Mouse (Mus musculus): Measurements from ENCODE around the gene Lamtor4. TPM values are rescaled to one million over a fixed set of nuclear protein-coding genes. Genes with fewer than 3 reads are reported as not detected.
"Not testable (repeated sequence)": the region's sequence is repeated elsewhere in the genome, so short reads cannot be mapped to it uniquely, and the experiment has no call there.

Lamtor4 gene
- polyA plus RNA-seq (2014; fragmentation: Nextera tagmentation; extraction: Ambion mirVana): 33.0 and 36.3 TPM in 2 replicates

DNA sequence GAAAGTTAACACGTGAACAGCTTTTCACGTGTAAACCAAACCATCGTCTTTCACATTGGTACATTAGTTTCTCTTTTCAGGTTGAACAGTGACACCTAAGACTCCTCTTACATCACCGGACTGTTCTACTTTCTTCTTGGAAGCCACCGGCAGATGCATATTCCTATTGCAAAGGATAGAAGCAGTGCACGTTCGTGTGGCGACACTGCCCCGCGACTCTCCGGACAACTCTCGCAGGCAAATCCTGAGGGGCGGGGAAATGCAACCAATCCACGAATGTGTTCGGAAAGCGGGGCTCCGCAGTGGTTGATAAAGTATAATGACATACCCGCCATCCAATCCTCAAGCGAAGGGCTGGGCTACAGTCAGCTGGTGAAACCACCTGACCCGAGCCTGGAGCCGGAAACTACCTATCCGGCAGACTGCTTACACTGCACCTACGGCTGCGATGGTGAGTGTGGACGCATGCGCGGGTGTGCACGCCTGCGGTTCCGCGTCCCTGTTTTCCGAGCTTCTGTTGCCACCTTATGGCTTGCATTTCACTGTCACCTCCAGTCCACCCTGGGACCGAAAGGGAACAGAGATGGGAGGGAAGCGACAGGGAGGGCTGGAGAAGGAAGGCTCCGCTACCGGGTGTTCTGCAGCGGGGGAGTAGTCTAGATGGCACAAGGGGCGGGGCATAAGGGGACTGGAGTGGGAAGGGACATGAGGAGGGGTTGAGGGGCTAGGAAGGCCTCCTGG lies at the start of gene Lamtor4:
Gene Lamtor4 (plus strand): TSS at position 130 of the 741 bp plus-strand sequence.
- ATAC-seq (ENCODE audit: insufficient number of reproducible peaks, low FRiP score, low TSS enrichment, low read depth) (peak; percentile 99), DNase-seq (ENCODE audit: low spot score) (peak; percentile 91)
- Histone ChIP-seq H3K4me2 (ENCODE audit: low read depth, severe bottlenecking) (peak within 1 kb of the TSS; percentile 62), H3K27me3 (ENCODE audit: control insufficient read depth, insufficient read depth, low read length) (no peaks in the 10 kb centered on the region), H3K27ac (replicated peaks; ENCODE audit: low read depth, low read length) (0 out of 2 replicates have a peak within 1 kb of the TSS, but pooled peaks have one; percentile 26), H3K4me3 (ENCODE audit: low read depth, low read length) (peak within 1 kb of the TSS; percentile 55), H3K9ac (ENCODE audit: low read length) (peak within 1 kb of the TSS; percentile 64), H3K4me1 (ENCODE audit: control insufficient read depth, insufficient read depth, low read length) (no peaks in the 10 kb centered on the region), H3K36me3 (ENCODE audit: control insufficient read depth, insufficient read depth, low read length) (peaks cover 14% of the 10 kb centered on the region), H3K9me3 (ENCODE audit: control insufficient read depth, low read length) (peaks cover 3% of the 10 kb centered on the region; the same call in 1 of the 2 replicates)
- under 1% methylated on average over 38 of the region's 38 CpGs for WGBS

DNA sequence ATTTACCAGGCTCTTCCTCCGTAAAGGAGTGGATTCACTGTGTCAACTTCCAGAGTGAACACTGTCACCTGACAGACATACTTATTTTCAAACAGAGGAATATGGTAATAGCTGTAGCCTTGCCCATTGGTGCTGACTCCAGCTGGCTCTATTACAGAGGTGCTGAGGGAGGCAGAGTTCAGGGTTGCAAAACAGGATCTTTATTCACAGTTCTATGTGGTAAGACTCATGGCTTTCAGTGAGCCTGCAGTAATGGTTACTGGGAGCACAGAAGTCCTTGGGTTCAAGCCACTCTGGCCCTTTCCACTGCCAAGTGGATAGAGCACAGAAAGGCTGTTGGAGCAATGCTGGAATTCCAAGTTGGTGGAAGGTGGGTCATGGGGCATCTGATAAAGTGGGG lies 48.0 kb upstream of the Lamtor4 start:
- Histone ChIP-seq H3K9ac (ENCODE audit: low read length) (no peak overlapping the region), H3K4me3 (ENCODE audit: low read depth, low read length) (no peak overlapping the region), H3K36me3 (ENCODE audit: control insufficient read depth, insufficient read depth, low read length) (no peaks in the 10 kb centered on the region), H3K4me2 (ENCODE audit: low read depth, severe bottlenecking) (no peak overlapping the region), H3K27ac (replicated peaks; ENCODE audit: low read depth, low read length) (no peak overlapping the region), H3K9me3 (ENCODE audit: control insufficient read depth, low read length) (no peaks in the 10 kb centered on the region; the same call in 1 of the 2 replicates), H3K4me1 (ENCODE audit: control insufficient read depth, insufficient read depth, low read length) (no peaks in the 10 kb centered on the region), H3K27me3 (ENCODE audit: control insufficient read depth, insufficient read depth, low read length) (no peaks in the 10 kb centered on the region)
- ATAC-seq (ENCODE audit: insufficient number of reproducible peaks, low FRiP score, low TSS enrichment, low read depth): no peak
- WGBS: 87% methylated on average over 1 of the region's 1 CpGs
- no peak for DNase-seq (ENCODE audit: low spot score)

DNA sequence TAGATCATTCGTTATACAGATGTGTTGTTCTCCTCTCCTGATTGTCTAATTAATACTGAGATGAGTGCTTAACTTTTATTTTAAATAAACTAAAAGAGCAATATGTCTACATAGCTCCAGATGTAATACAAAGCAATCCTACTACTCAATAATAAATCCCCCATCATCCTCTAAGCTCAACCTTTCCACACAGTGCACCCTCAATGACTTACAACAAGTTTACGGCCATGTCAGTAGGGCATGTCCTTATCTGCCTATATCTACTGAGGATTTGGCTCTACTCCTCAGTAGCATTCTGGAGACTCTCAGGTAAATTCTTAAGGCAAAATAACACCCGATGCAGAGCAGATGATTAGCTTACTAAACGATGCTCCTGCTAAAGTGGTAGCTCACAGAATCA lies 47.4 kb upstream of the Lamtor4 start:
- 80% methylated on average over 4 of the region's 4 CpGs for WGBS
- ATAC-seq (ENCODE audit: insufficient number of reproducible peaks, low FRiP score, low TSS enrichment, low read depth): no peak

DNA sequence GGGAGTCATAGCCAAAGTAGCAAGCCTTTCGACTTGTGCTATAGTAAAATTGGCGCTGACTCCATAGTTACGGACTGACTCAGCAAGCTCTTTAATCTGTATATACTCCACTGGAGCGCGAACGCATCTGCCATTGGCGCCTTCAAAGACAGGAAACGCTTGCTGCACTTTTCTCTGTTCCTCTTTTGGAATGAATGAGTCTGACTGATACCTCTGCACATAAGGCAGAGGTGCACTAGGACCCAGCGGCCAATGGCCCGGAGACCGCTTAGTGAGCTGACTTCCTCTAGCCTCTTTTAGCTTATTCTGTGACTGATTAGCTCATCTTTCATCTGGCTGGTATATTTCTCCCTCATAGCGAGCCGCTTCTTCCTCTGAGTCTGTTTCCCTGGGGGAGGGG lies 38.6 kb upstream of the Lamtor4 start:
- H3K27me3 ChIP-seq (ENCODE audit: control insufficient read depth, insufficient read depth, low read length); ATAC-seq (ENCODE audit: insufficient number of reproducible peaks, low FRiP score, low TSS enrichment, low read depth): not testable (repeated sequence)

More for the DNA sequence above, 47.4 kb upstream of the Lamtor4 start:
- H3K9me3 ChIP-seq (ENCODE audit: control insufficient read depth, low read length): no peaks in the 10 kb centered on the region; the same call in 1 of the 2 replicates
- H3K4me3 ChIP-seq (ENCODE audit: low read depth, low read length): no peak overlapping the region
- no peak overlapping the region for H3K27ac ChIP-seq (replicated peaks; ENCODE audit: low read depth, low read length)
- DNase-seq (ENCODE audit: low spot score): no peak
- H3K4me2 ChIP-seq (ENCODE audit: low read depth, severe bottlenecking): no peak overlapping the region
- H3K4me1 ChIP-seq (ENCODE audit: control insufficient read depth, insufficient read depth, low read length): no peaks in the 10 kb centered on the region
- no peaks in the 10 kb centered on the region for H3K27me3 ChIP-seq (ENCODE audit: control insufficient read depth, insufficient read depth, low read length)
- no peak overlapping the region for H3K9ac ChIP-seq (ENCODE audit: low read length)
- no peaks in the 10 kb centered on the region for H3K36me3 ChIP-seq (ENCODE audit: control insufficient read depth, insufficient read depth, low read length)

DNA sequence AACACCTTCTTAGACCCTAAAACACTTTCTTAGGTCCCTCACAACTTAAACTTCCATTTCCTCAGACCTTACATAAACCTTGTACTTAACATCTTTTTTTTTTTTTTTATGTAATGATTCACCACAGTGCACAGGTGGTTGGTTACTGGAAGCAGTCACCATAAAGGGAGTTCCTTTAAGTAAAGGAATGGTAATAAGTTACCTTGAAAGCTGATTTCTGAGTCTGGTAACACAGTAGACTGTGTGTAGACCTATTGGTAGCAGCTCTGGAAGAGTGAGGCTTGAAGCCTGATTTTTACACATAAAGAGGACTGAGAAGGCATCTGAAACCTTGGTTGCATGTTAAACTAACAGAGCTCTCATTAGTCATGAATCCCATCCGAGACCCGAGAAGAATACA lies 35.4 kb upstream of the Lamtor4 start:
- no peak for ATAC-seq (ENCODE audit: insufficient number of reproducible peaks, low FRiP score, low TSS enrichment, low read depth)

More for the DNA sequence above, 38.6 kb upstream of the Lamtor4 start:
- not testable (repeated sequence) for H3K4me2 ChIP-seq (ENCODE audit: low read depth, severe bottlenecking); H3K9me3 ChIP-seq (ENCODE audit: control insufficient read depth, low read length); H3K36me3 ChIP-seq (ENCODE audit: control insufficient read depth, insufficient read depth, low read length); H3K27ac ChIP-seq (replicated peaks; ENCODE audit: low read depth, low read length); H3K9ac ChIP-seq (ENCODE audit: low read length); H3K4me1 ChIP-seq (ENCODE audit: control insufficient read depth, insufficient read depth, low read length); DNase-seq (ENCODE audit: low spot score); H3K4me3 ChIP-seq (ENCODE audit: low read depth, low read length)
- WGBS: 92% methylated on average over 13 of the region's 13 CpGs

DNA sequence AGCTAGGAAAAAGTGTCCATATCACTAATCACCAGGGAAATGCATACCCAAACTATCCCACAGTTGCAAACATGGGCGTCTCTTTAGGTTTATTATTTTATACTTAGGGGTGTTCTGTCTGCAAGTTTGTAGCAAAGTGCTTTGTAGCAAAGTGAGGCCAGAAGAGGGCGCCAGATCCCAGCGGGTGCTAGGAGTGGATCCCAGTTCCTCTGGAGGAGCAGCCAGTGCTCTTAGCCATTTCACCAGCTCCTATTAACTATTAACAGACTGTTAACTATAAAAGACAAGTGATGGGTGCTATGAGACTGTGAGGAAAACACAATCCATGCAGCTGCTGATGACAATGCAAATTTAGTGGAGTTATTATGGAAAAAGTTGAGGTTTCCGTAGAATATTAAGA lies 33.2 kb upstream of the Lamtor4 start:
- Histone ChIP-seq H3K27me3 (ENCODE audit: control insufficient read depth, insufficient read depth, low read length) (no peaks in the 10 kb centered on the region), H3K4me3 (ENCODE audit: low read depth, low read length) (no peak overlapping the region), H3K27ac (replicated peaks; ENCODE audit: low read depth, low read length) (no peak overlapping the region), H3K36me3 (ENCODE audit: control insufficient read depth, insufficient read depth, low read length) (no peaks in the 10 kb centered on the region), H3K4me1 (ENCODE audit: control insufficient read depth, insufficient read depth, low read length) (no peaks in the 10 kb centered on the region), H3K4me2 (ENCODE audit: low read depth, severe bottlenecking) (no peak overlapping the region), H3K9ac (ENCODE audit: low read length) (no peak overlapping the region), H3K9me3 (ENCODE audit: control insufficient read depth, low read length) (no peaks in the 10 kb centered on the region)
- ATAC-seq (ENCODE audit: insufficient number of reproducible peaks, low FRiP score, low TSS enrichment, low read depth): no peak
- DNase-seq (ENCODE audit: low spot score): peak; percentile 82
- 26% methylated on average over 4 of the region's 4 CpGs for WGBS

More for the DNA sequence above, 35.4 kb upstream of the Lamtor4 start:
- no peak for DNase-seq (ENCODE audit: low spot score)
- Histone ChIP-seq H3K4me2 (ENCODE audit: low read depth, severe bottlenecking) (no peak overlapping the region), H3K27me3 (ENCODE audit: control insufficient read depth, insufficient read depth, low read length) (no peaks in the 10 kb centered on the region), H3K4me3 (ENCODE audit: low read depth, low read length) (no peak overlapping the region), H3K36me3 (ENCODE audit: control insufficient read depth, insufficient read depth, low read length) (no peaks in the 10 kb centered on the region), H3K9ac (ENCODE audit: low read length) (no peak overlapping the region), H3K9me3 (ENCODE audit: control insufficient read depth, low read length) (0 out of 2 replicates have a peak, but pooled peaks cover 3% of the 10 kb centered on the region), H3K4me1 (ENCODE audit: control insufficient read depth, insufficient read depth, low read length) (no peaks in the 10 kb centered on the region), H3K27ac (replicated peaks; ENCODE audit: low read depth, low read length) (no peak overlapping the region)
- WGBS: 80% methylated on average over 2 of the region's 2 CpGs

DNA sequence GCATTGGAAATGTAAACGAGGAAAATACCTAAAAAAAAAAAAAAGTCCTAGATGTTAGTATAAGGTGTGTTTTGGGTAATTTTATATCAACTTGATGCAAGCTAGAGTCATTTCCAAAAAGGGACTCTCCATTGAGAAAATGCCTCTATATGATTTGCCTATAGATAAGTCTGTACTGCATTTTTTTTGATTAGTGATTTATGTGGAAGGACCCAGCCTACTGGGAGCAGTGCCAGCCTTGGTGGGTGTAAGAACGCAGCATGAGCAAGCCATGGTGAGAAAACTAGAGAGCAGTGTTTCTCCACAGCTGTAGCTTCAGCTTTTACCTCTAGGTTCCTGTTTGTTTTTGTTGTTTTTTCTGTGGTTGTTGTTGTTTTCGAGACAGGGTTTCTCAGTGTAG lies 32.0 kb upstream of the Lamtor4 start:
- DNase-seq (ENCODE audit: low spot score): no peak
- Histone ChIP-seq H3K4me1 (ENCODE audit: control insufficient read depth, insufficient read depth, low read length) (no peaks in the 10 kb centered on the region), H3K4me2 (ENCODE audit: low read depth, severe bottlenecking) (no peak overlapping the region), H3K27me3 (ENCODE audit: control insufficient read depth, insufficient read depth, low read length) (no peaks in the 10 kb centered on the region), H3K4me3 (ENCODE audit: low read depth, low read length) (no peak overlapping the region), H3K36me3 (ENCODE audit: control insufficient read depth, insufficient read depth, low read length) (no peaks in the 10 kb centered on the region), H3K9ac (ENCODE audit: low read length) (no peak overlapping the region), H3K9me3 (ENCODE audit: control insufficient read depth, low read length) (no peaks in the 10 kb centered on the region), H3K27ac (replicated peaks; ENCODE audit: low read depth, low read length) (no peak overlapping the region)
- WGBS: 69% methylated on average over 3 of the region's 3 CpGs
- no peak for ATAC-seq (ENCODE audit: insufficient number of reproducible peaks, low FRiP score, low TSS enrichment, low read depth)

DNA sequence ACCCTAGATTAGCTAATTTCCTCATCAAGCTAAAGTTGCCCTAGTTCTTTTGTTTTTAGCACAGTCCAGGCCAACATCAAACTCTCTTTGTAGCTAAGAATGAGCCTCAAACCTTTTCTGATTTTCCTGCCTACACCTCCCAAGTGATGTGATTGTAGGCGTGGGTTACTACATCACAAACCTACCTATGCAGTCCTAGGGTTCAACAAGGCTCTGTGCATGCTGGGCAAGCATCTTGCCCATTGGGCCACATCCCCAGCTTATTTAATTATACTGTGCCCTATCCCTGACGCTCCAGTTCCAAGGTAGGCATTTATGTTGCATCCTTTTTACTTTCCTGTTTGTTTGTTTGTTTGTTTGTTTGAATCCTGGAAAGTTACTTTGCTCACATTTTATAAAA lies 29.6 kb upstream of the Lamtor4 start, which contains the start of gene Nxpe5:
Gene Nxpe5 (plus strand): TSS at position 199 of the 400 bp plus-strand sequence.
- no peak for DNase-seq (ENCODE audit: low spot score)
- Histone ChIP-seq H3K9ac (ENCODE audit: low read length) (no peak within 1 kb of the TSS), H3K27me3 (ENCODE audit: control insufficient read depth, insufficient read depth, low read length) (no peaks in the 10 kb centered on the region), H3K4me3 (ENCODE audit: low read depth, low read length) (no peak within 1 kb of the TSS), H3K4me1 (ENCODE audit: control insufficient read depth, insufficient read depth, low read length) (no peaks in the 10 kb centered on the region), H3K9me3 (ENCODE audit: control insufficient read depth, low read length) (no peaks in the 10 kb centered on the region), H3K4me2 (ENCODE audit: low read depth, severe bottlenecking) (no peak within 1 kb of the TSS), H3K36me3 (ENCODE audit: control insufficient read depth, insufficient read depth, low read length) (no peaks in the 10 kb centered on the region), H3K27ac (replicated peaks; ENCODE audit: low read depth, low read length) (no peak within 1 kb of the TSS)
- ATAC-seq (ENCODE audit: insufficient number of reproducible peaks, low FRiP score, low TSS enrichment, low read depth): no peak
- whole genome bisulfite sequencing: 63% methylated on average over 2 of the region's 2 CpGs

Measured in limb, embryonic 11.5 days (tissue).